Mouse (Mus musculus) naive thymus-derived CD4-positive, alpha-beta T cell, adult 2 months (primary cell): ENCODE results near the gene Slc17a5.
"Not testable (repeated sequence)": the region's sequence is repeated elsewhere in the genome, so short reads cannot be mapped to it uniquely, and the experiment has no call there.

Source experiments
- DNase-seq: peaks from one replicate; pipeline ENCODE4 v3.0.0-alpha.2; 2011; ENCODE audit warnings: low read depth

Gene Slc17a5

DNA sequence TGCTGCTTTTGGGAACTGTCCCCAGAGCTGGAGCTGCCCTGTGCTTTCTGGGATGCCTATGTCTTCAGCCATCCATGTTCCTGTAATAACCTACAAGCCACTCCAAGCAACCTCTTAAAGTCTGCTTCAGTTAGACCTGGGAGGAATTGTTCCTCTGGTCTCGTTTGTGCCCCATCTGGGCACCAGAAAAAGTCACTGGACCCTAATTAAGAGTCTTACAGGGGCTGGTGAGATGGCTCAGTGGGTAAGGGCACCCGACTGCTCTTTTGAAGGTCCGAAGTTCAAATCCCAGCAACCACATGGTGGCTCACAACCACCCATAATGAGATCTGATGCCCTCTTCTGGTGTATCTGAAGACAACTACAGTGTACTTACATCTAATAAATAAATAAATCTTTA, 70.6 kb downstream of the Slc17a5 start:
- not testable (repeated sequence) for DNase-seq

DNA sequence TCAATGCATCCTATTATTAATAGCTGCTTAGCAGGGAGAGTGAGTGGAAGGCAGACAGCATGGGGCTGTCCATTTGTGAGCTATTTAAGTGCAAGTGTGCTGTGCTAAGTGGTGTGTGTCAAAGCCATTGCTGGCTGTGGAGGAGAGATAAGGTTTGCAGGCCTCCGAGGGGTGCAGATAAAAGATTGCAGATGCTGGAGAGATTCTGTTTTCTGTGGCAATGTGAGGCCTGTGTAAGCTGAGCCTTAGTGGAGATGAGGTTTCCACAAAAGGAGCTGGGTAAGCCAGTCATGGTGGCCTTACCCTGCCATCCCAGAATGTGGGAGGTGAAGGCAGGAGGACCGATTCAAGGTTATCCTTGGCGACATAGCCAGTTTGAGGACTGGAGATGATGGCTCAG, 71.7 kb downstream of the Slc17a5 start:
- DNase-seq: no peak

DNA sequence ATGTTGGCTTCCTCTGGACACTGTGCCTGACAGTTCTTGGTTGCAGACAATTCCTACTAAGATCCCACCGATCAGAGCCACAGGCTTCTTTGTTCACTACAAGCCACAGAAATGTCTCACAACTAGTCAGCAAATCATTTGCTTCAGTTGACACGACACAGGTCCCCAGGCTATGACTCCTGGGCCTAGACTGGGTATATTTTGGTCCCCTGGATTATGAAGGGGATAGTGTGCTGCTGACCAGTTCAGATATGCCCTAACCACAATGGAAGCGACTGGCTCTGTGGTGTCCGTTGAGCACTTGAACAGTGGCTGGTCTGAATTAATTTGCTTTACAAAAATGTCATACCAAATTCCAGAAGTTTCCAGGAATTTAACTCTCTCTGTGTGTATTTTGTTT, 73.2 kb downstream of the Slc17a5 start:
- no peak for DNase-seq

DNA sequence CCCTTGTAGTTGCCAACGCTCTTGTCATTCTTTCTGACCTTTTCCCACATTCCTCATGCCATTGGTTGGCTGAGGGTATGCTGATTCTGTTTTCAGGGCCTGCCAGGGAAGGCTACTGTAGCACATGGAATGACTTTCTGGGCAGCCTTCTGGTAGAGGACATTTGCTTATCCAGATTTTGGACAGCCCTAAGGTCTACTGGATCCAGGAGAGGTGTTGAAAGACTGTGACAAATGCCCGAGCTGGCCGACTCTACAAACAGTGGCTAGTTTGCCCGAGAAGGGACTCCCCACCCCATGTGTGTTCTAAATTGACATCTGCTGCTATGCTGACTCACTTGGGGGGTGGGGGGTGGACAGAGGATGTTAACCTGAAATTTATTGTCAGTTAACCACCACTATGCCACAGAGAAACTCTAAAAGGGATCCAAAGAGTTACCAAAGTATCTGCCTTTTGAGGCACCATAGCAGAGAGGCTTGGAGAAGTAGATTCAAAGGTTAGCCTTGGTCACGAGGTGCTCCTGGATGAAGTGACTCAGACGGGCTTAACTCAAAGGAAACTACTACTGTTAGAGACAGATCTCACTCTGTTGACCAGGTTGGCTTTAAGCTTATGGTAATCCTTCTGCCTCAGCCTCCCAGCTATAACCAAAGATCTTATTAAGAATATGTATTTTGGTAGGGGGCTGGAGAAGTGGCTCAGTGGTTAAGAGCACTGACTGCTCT, 73.9 kb downstream of the Slc17a5 start:
- DNase-seq: no peak

DNA sequence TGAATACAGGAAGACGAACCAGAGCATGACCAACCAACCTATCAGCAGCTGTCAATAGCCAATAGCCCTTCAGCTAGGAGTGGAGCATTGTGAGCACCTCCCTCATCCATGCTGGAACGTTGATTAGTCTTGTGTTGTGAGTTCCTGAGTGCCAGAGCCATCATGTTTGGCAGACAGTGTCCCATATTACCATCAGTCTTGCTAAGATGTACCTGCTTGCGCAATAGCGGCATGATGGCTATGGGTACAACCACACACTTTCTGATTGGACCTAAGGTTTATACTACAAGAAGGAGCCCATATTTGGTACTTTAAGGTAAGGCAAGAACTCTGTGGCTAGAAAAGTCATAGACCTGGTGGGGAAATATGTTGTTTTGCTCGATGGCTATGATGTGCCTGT, 76.1 kb downstream of the Slc17a5 start:
- DNase-seq: no peak

DNA sequence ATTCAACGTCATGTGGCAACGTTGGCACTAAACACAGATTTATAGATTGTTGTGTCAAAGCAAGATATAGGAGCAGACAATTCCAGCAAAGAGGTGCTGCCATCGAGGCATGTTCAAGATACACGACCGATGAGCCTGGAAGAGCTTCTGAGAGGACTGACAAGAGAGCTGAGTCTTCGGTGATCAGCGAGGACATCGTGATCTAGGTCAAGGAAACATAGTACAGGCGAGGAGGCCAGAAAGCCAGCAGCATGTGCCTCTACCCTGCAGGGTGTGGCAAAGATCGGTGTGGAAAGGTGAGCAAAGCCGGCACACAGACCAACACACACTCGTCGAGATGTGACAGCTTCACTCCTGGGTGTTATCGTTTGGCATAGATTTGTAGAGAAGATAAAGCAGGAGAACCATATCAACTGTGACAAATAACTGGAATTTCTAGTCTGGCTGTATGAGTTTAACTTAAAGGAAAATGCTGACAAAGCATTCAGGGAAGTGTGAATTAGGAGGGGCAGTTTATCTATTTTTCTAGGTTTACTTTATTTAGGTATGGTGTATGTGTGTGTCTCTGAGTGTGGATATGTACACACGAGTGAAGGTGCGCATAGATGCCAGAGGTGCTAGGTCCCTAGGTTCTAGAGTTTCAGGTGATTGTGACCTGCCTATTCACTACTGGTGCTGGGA, 79.6 kb downstream of the Slc17a5 start:
- no peak for DNase-seq

DNA sequence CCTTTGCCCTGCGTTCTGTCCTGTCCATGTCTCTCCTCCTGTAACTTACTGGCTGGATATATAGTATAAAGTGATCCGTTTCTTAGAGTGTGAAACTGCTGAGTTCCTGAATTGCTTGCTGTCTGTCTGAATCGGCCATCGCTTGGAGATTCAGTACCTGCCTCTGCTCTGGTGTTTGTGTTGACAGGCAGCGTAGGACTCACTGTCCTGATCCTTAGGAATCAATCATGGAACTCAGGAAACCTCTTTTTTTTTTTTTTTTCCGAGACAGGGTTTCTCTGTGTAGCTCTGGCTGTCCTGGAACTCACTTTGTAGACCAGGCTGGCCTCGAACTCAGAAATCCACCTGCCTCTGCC, 81.1 kb downstream of the Slc17a5 start:
- no peak for DNase-seq

DNA sequence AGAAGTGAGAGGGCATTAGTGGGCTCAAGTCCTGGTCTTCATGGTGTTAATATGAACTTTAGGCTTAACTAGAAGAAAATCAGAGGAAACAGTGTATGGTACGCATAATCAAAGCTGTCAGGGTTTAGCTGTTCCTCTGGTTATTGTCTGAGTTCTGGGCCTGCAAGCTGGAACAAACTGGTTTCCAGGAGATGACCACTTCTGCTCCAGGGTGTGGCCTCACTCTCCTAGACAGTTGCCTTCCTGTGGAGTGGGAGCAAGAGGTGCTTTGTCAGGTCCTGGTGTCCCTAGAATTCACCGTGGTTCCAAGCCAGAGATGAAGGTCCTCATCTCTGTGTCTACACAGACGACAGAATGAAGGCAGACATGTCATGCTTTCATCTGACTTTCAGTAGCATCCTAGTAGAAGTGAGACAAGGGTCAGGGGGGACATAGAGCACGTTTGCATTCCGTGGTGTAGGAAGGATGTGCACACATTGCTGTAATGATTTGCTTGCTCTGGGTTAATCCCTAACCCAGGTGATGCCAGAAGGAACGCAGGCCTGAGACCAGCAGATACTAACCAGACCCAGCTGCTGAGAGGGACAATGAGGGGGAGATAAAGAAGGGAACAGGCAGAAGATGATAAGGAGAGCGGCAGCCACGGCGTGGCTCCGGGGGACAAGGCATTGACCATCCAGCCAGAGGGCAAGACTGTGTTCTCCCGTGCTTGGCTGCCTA, 81.7 kb downstream of the Slc17a5 start:
- no peak for DNase-seq

DNA sequence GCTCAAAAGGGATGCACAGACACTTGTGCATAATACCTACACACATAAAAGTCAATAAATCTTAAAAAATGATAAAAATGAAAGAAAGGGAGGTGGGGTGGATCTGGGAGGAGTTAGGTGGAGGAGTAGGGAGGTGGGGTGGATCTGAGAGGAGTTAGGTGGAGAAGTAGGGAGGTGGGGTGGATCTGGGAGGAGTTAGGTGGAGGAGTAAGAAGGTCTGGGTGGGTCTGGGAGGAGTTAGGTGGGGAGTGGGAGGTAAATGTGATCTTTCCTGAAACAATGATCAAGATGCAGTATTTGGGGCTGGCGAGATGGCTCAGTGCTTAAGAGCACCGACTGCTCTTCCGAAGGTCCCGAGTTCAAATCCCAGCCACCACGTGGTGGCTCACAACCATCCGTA, 82.6 kb downstream of the Slc17a5 start:
- no peak for DNase-seq

DNA sequence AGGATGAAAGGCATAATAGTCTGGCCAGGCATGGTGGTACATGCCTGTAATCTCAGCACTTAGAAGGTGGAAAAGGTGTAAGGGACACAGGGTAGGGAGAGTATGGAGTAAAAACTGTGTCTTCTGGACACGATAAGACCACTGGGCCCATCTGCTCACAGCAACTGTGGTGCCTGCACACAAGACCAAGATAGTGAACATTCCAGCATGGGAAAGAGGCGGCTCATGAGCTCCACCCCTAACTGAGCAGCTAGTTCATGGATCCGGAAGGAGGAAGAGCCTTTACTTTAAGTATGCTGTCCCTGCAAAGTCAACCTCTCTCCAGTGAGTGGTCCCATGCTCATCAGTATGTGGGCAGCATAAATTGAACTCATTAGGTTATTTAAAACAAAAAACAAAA, 83.2 kb downstream of the Slc17a5 start:
- no peak for DNase-seq

DNA sequence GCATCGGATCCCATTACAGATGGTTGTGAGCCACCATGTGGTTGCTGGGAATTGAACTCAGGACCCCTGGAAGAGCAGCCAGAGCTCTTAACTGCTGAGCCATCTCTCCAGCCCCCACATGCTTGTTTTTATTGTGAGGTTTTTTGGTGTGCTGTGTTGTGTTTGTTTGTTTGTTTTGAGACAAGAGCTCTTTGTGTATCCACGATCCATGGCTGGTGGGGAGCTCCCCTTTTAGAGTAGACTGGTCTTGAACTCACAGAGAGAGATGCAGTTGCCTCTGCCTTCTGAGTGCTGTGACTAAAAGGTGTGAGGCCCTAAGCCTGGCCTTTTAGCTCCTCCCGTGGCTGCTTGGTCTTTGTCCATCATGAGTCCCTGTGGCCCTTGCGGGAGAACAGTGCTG, 83.7 kb downstream of the Slc17a5 start:
- DNase-seq: no peak

DNA sequence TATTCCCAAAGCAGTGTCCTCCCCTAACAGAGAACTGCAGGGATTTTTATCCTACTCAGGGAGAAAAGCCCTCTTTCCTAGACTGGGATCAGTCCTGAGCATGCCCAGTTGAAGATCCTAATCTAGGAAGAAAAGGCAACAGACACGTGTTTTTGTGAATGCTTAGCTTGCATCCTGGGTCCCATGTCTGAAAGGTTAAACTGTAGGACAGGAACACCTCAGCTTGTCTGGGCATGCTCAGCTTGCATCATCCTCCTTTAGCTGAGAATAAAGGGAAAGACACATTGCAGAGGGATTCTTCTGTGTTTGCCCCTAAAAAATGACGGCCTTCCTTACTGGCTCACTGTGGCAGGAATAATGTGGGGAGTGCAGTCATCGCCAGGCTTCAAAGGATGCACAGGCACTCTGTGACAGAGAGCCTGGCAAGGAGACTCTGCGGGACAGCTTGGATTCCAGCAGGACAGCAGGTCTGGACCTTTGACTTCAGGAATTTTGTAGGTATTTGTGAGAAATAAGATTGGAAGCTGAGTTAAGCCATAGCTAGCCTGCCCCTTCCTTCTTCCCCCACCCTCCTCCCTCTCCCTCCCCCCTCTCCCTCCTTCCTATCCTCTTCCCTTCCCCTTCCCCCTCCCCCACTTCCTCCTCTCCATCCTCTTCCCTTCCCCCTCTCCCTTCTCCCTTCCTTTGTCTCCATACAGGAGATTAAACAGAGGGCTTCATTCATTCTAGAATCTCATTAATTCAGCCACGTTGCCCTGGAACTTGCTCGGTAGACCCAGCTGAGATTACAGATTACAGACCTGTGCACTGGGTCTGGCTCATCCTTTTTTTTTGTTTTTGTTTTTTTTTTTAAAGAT, 84.4 kb downstream of the Slc17a5 start:
- no peak for DNase-seq

DNA sequence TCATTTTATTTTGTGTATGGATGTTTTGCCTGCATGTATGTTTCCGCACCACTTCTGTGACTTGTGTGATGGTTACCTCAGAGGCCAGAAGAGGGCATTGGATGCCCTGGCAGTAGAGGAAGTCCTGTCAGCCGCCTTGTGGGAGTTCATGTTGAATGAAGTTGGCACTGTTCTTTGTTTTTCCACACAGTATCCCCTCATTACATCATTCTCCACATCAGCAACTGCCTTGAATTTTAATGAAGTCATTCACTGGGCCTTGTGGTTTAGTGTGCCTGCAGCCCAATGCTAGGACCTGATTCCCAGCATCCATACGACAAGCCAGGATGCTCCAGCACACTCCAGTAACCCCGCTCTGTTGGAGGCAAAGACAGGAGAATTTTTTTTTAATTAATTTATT, 86.6 kb downstream of the Slc17a5 start:
- no peak for DNase-seq

DNA sequence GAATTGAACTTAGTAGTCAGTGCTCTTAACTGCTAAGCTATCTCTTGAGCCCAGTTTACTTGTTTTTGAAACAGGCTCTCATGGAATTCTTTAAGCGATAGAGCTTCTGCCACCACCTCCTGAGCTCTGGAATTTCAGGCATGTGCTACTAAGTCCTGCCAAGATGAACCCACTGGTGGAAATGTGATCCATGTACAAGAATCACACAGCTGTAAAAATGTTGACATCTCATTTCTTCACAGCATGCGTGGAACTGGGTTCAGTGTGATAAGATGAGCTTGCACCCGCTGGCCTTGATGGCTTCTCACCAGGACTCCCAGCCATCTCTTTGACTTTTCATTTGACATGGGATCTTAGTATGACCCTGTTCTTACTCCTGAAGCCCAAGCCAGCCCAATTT, 87.5 kb downstream of the Slc17a5 start:
- DNase-seq: no peak

DNA sequence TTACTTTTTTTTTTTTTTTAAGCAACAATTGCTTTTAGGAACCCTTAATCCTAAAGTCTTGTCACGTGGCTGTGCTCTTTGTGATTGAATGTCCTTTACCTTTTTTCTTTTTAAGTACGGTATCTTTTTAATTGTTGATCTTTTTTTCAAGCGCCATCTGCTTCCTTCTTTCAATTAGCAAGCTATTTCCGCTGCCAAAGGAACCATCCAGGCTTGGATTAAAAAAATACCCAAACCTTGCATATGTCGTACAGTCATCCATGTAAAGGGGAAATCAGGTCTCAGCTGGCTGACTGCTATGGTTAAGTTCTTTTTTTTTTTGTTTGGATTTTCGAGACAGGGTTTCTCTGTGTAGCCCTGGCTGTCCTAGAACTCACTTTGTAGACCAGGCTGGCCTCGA, 94.7 kb downstream of the Slc17a5 start:
- no peak for DNase-seq

DNA sequence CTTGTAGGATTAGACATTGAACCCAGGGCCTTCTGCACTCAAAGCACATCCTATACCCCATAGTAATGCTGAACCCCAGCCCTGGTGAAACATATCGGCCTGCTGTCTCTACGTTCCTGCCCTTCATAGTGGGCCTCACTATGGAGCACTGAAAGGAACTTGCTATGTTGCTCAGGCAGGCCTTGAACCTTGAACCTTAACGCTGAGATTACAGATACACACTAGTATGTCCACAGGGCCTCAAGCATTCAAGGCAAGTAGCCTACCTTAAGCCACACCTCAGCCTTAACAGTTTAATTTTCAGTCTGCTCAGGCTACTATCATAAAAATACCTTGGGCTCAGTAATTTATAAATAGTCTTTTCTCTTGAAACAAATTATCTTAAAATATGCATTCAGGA, 95.6 kb downstream of the Slc17a5 start:
- DNase-seq: no peak

DNA sequence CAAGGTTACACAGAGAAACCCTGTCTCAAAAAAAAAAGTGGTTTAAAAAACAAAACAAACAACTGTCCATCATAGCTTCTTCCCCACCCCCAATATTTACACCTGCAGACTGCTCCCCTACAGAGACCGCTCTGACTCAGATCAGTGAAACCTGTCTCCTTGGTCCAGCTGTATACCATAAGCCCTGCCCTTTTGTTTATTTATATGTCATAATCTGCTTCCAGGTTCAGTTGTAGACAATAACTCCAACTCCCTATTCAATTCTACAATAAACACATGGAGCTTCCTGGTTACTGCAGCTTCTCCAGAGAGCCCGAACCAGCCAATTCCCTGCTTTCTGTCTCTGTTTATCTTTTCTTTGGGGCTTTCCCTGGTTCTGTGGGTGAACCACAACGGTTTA, 96.7 kb downstream of the Slc17a5 start:
- DNase-seq: no peak

DNA sequence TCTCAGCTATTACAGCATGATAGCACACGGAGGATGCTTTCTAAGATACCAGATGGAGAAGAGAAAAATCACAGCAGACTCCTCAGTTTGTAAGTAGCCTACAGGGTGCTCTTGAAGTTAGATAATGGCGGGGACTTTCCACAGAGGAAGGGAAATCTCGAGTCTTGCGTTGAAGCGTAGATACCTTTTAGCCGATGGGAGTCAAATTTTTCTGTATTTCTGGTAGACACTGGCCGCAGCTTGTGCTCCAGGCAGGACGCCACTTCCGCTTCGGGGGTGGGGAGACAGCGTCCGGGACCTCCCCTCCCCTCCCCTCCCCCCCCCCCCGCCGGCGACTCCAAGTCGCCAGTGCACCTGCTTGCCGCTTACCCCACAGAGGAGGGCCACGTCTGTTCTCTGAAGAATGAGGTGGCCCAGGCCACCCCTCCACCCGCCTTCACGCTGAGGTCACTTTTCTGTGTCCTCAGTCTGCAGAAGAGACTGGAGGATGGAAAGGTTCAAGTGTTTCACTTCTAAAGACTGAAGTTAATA, 98.9 kb downstream of the Slc17a5 start, which contains the start of gene Eef1a1:
Eef1a1 (minus strand) TSS at position 262 of the 531 bp plus-strand sequence.
- DNase-seq: peak; percentile 76

DNA sequence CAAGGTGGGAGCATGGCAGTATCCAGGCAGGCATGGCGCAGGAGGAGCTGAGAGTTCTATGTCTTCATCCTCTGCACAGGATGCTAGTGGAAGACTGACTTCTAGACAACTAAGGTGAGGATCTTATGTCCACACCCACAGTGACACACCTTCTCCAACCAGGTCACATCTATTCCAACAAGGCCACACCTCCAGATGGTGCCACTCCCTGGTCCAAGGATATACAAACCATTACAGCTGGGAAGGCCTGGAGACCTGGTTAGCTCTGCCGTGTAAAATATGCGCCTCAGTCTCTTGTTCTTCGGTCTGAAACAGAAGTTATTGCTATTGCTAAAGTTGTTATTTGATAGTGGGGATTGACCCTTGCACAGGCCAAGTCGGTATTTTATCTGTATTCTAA, 99.8 kb downstream of the Slc17a5 start:
- not testable (repeated sequence) for DNase-seq
